Mouse (Mus musculus) G1E-ER4 (cell line): ENCODE results near the gene Golt1b. TPM values are rescaled to one million over a fixed set of nuclear protein-coding genes. Genes with fewer than 3 reads are reported as not detected.

ENCODE experiments used
- GATA1 ChIP-seq: IDR thresholded peaks from one replicate; pipeline ENCODE4 v1.8.0; 2012; ENCODE audit warnings: low read length, inconsistent platforms
- polyA plus RNA-seq: library from polyadenylated mRNA; stranded (reverse); fragments of >175 nt; gene quantifications from 2 replicates; pipeline ENCODE4 v1.2.3, GENCODE M21; 2012

The Golt1b gene
- 19.3 and 25.8 TPM in 2 replicates for polyA plus RNA-seq

DNA sequence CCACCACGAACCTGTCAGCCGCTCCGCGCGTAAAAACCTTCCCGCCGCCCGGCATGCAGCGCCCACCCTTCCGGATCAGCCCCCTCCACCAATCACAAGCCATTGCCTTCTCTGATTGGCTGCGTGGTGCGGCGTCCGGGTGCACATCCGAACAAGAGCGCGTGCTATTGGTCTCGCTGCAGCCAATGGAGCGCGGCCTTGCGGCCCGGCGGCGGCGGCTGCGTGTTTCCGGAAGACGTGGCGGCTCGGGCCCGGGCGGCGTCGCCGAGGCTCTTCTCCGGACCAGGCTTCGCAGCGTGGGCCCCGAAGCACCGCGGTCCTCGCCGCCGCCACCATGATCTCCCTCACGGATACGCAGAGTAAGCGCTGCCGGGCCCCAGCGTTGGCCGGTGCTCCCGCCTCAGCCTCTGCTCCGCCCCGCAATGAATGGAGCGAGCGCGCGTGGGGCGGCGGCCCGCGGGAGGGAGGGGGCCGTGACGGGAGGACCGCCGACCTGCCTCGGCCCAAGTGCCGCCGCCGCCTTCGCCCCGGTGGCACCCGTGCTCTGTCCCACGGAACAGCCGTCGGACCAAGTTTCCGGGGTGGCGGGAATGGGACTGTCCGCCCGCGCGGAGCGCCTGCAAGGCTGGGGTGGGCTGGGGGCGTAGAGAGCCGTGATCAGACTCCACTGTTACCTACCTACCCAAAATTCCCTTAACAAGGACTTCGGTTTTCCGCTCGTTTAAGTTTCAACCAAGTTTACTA is at the start of gene Golt1b, which contains the start of gene Recql:
Gene Golt1b (plus strand): TSS at position 211 of the 744 bp plus-strand sequence.
Gene Recql (minus strand): TSS at position 77 of the 744 bp plus-strand sequence.
- TF ChIP-seq GATA1: no peak

DNA sequence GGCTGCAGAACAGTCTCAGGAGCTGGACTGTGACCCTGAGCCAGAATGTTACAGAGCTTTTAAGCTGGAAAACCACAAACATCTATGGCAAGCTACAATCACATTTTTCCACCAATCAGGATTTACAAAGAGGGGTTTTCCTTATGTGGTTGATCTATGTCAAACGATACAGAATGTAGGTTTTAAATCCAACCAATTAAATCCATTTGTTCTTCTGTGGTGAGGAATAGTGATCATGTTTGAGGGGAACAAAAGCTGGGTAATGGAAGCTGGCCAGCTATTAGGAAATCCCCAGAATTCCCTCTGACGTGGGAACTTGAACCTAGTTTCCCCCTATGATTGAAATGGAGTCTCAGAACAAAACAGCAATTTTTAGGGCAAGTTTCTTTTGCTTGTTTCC is 48.1 kb upstream of the Golt1b start:
- no peak for TF ChIP-seq GATA1

DNA sequence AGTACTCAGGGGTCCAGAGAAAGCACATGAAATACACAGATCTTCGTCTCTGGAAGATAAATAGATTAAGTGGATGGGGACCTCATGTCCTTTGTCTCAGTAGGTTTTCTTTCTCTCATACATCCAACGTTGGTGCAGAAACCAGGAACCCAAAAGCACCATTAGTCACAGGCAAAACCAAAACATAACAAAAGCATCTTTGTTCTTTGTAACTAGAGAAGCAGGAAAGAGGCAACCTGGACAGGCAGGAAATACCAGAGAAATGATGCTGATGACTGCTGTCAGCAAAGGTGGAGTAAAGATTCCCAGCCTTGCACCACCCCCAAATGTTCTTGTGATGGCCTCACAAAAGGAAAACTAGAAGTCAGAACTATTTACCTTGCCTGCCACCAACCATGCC is 47.4 kb upstream of the Golt1b start:
- TF ChIP-seq GATA1: no peak

GRCm38 (mm10) chr6:142343561-142343960 is 43.5 kb upstream of the Golt1b start:
- TF ChIP-seq GATA1: no peak

- no peak for TF ChIP-seq GATA1
Observed at GRCm38 (mm10) chr6:142345440-142346038, 41.5 kb upstream of the Golt1b start, which contains the start of gene Pyroxd1. Pyroxd1 (plus strand) TSS chr6:142345654.

DNA sequence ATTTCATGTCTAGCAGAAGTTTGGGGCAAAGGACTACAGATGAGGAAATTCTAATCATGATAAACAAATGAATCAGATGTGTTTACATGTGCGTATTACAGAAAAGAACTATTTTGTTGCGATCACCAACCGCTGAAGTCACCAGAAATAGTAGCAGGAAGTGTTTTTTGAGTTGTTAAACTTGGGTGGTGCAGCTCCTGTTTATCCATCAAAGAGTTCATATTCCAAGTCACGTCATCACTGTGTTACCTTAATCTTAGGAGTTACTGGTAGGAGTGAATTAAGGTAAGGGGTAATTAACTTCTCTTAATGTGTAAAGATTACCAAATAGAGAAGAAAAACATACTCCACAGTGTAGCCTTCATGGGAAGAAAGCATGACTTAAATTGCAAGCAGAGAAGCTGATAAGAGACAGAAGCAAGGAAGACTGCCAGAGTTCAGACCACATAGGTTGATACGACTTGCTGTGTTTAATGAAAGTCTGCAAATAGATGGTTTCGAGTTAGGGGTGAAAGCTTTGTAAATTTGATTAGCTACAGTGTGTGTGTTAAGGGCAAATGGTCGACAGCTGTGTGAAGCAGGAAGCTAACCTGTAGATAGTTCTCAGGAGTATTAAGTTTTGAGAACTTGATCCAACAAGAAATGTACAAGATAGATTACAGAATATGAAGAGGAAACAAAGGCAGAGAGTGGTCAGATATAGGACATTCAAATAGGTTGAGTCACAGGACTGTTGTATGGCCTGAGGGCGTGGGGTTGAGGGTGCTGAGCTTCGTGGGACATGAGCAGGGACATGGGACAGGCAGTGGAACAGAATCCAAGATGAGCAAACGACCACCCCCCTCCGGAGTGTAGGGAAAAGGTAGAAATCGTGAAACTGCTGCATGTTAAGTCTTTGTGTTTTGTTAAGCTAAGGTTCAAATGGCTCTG is 40.6 kb upstream of the Golt1b start:
- TF ChIP-seq GATA1: no peak

DNA sequence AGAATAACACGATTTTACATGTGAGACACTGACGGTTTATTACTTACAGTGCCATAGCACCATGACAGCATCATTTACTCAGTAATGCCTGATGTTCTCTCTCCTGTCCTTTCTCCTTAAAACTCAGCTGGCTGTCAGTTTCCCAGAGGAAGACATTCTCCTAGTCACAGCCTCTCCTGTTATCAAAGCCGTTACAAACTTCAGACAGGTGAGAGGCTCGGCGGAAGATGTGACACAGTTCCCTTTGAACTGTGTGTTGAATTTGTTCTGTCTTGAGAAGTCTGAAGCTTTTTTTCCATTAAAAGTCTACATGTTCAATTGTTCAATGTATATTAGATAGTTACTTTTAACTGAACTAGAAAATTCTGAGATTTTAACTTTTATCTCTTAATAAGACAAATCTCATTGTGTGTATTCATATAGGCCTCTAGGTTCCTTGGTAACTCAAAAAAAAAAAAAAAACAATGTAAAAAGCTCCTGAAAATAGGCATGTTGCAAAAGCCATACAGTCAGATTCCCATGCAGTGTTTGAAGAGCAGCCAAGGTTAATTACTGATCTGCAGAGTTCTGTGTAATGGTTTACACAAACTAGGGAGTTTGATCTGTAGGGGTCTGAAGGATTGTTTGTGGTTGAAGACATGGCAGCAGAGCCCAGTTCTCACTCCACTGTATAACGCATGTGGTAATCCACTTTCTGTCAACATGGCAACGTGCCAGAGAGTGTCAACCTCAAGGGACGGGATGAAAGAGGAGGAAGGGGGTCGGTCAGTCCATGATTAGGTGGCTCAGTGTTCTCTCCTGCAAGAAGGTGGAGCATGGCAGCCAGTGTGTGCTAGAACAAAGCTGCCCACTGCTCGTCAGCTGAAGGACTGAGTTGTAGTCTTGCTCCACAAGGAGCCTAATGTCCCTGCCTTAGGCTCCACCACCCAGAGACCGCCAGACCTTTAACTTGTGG is 39.3 kb upstream of the Golt1b start:
- TF ChIP-seq GATA1: no peak

DNA sequence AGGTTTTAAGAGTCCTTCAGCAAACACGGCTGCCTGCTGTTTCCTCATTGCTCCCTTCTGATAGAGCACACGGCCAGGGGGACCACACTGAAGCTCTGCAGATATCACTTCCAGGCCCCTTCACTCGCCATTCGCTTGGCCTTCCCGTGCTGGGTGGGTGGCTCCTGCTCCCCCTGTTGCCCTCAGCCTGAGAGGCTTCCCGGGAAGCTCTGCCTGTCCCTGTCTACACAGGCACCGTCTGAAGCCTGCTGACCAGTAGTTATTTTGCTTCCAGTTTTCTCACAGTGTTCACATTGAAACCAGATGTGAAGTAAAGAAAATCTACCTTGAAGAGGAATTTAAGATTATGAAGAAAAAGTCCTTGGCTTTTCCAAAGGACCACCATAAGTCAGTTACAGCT is 29.9 kb upstream of the Golt1b start:
- TF ChIP-seq GATA1: no peak

DNA sequence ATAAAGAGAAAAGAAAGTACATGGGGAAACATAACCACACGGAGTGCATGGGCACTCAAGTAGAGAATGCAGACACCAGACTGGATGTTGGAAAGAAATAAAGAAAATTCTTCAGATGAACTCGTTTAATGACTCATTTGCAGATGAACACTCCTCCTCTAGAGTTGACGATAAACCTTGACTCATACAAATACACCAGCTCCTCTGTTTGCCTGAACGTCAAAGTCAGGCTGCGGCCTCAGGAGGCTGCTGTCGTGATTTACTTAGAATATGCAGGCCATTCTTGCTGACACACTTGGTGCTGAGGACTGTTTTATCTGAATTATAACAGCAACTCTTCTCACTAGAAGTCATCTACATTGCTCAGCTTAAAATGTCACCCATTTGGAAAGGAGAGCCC is 25.0 kb upstream of the Golt1b start:
- no peak for TF ChIP-seq GATA1

DNA sequence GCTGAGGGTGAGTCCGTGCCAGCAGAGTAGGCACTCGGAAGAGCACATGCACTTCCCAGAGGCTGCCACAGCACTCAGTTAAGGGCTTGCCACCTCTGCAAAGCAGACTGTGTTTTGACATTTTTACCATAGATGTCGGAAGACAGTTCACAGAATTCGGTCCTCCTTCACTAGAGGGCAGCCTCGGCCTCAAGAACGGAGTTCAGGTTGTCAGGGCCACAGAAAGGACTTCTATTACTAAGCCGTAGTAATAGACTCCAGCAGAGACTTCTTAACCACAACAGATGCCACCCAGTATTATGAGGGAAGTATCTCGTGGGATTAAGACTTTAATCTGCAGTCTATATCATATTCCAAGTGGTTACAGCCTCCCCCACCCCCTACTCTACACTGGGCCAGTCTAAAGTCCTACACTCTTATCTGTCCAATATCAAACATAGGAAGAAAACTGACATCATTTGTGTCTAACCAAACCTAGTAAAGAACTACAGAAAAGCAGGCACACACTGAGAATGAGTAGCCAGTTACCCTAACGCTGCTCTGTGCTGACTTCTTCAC is 23.9 kb upstream of the Golt1b start:
- TF ChIP-seq GATA1: no peak

DNA sequence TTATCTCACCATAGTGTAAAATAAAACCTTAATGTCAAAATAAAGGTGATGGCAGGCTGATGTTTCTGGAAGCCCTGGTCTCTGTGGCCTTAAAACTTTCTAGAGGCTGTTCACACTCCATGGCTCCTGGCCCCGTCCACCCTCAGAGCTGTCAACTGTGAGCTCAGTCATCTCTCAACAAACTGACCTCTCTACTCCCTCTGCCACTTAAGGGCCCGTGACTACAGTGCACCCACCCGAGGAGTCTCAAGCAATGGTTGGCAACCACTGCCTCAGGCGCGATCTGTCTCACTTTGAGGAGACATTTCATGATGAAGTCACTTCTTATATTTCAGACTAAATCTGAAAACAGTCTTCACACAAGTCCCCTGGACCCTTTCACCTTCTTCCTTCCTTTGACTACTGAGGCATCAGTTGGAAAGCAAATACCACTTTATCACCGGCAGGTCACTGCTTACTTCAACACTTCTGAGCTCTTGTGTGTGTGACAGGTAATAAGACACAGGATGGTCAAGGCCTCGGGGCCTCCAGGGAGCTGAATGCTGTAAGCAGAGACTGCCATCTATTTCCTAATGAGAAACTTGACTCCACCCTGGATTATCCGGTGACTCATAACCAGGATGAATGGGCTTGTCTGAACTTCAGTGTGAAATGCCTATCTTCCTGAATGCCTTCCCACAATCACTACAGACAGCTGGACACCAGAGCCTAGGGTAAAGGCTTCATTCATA is 21.1 kb upstream of the Golt1b start:
- no peak for TF ChIP-seq GATA1

DNA sequence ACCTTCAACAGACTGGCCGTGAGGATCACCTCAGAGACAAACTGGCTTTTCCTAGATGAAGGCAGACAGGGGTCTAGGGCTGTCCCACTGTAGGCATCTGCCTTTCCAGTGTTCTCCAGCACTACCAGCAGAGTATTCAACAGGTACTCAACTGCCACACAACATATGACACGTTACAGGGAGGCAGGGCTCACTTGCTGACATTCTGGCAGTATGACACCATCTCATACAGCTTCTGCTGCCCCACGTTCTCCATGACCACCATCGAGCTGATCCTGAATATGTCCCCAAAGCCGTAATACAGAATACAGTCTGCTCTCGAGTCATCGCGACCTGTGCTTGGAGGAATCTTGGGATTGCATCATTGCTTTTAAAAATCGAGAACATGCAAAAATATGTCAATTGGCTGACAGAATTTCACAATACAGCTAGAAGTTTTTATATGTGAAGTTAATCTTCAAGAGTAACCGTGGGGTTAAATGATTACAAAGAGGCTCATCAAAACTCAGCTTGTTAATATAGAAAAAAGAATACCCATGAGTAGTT is 20.5 kb upstream of the Golt1b start:
- TF ChIP-seq GATA1: no peak

DNA sequence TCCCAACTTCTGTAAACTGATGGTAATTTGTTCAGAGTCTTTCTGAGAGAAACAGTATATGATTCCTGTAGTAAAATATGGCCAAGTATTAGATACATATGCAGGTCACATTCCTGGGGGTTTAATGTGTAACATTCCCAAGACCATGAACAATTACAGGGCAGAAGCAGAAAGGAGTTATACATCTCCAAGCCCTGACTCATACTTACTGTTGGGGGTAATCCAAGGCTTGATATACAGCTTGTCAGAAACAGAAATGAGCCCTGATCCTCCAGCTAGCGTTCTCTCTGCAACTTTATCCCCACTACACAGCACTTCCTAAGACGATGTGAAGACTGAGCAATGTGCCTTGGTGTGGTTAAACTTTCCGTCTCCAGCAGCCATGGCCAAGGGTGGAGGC is 19.5 kb upstream of the Golt1b start:
- TF ChIP-seq GATA1: no peak

- no peak for TF ChIP-seq GATA1
Observed at GRCm38 (mm10) chr6:142369568-142369967, 17.5 kb upstream of the Golt1b start.
